30 mouse cellular contexts compared by ENCODE assay signal in the genomic region with DNA sequence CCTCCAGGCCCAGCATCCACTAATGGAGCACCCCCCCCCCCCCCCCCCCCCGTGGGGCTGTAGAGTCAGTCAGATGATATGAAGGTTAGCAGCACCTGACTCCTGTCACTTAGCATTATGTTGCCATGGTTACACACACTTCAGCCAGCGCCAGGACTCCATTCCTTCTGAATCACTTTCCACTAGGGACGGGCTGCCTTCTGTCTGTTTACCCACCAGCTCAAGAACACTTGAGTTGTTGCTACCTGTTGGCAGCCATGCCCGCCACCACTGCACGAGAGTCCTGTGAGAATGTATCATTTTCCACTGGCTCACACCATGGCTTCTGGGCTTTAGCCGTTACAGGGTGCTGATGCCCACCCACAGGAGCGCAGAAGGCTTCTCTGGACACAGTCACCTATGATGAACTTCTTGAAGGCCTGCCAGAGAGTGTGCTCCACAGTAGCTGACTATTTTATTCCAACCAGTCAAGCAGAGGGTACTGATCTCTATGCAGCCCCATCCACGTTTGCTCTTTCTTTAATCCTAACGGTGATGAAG. TPM values are rescaled to one million over a fixed set of nuclear protein-coding genes. Genes with fewer than 3 reads are reported as not detected.
A peak's percentile ranks its signal among the peaks of the same experiment; 100 is the strongest.
DNase-seq lines count a peak whose midpoint lies in the region; TF ChIP-seq lines count a peak whose summit lies in the region.
"Had no signal": no experiment of that assay in that cellular context is flagged by ENCODE, and none has a peak within 500 bp of the region (broad histone marks: within the 10 kb centered on the region; RNA-seq: fewer than 3 reads in every experiment).

No protein-coding gene starts in this region.

- no peak overlapping the region for H3K4me3 ChIP-seq in lung, adult 2 months (replicated peaks; ENCODE audit: extremely low read depth, low read depth, low read length)
- H3K4me3 ChIP-seq: embryonic facial prominence, embryonic 10.5 days; forebrain, embryonic 15.5 days; heart, embryonic 12.5 days; hindbrain, embryonic 13.5 days; limb, embryonic 12.5 days had no signal

- intact Hi-C loops in left cerebral cortex, postnatal 4 days (cut with DNase I): no loop called here

- TF ChIP-seq CTCF in lung, adult 2 months (IDR thresholded peaks at IDR 0.05; ENCODE audit: insufficient read depth, low read length): no peak

- peak; percentile 4 for DNase-seq in retina, embryonic 14.5 days (ENCODE audit: low spot score)
- DNase-seq in retina, postnatal 1 day: no peak
- peak; percentile 63 for DNase-seq in lung, adult 2 months
- peak; percentile 54 for DNase-seq in lung, postnatal 14 days
- no peak for DNase-seq in kidney, postnatal 25 days
- no peak for DNase-seq in left cerebral cortex, postnatal 4 days
- DNase-seq in layer of hippocampus, adult 9-11 months: no peak
- DNase-seq: adrenal gland, postnatal 36 days; cerebellum, adult 11-12 months; cerebellum, postnatal 10 days; heart, postnatal 10 days; kidney, adult 18-20 months; liver, postnatal 0 days; right cerebral cortex, postnatal 25 days; thymus, postnatal 14 days had no signal

- WGBS in lung, adult 2 months: 57% methylated on average over 9 of the region's 9 CpGs

- 0 out of 2 replicates have a peak, but pooled peaks cover 4% of the 10 kb centered on the region for H3K4me1 ChIP-seq in lung, adult 2 months (ENCODE audit: control insufficient read depth, insufficient read depth, low read length)
- H3K4me1 ChIP-seq: forebrain, embryonic 15.5 days; hindbrain, embryonic 13.5 days; limb, embryonic 12.5 days had no signal

- no peak for TF ChIP-seq POLR2A in lung, adult 2 months (IDR thresholded peaks at IDR 0.05; ENCODE audit: borderline replicate concordance, extremely low read depth, low read depth, low read length)

RNA-seq across cellular contexts. Expression of a gene that starts 23.7 kb away (rescaled TPM):
- polyA plus RNA-seq in lung, adult 2 months (2012; rRNA removed): 1,209 and 1,438 TPM in 2 replicates
- 10 to 100 TPM; 87.4 to 90.9 TPM for total RNA-seq in left cerebral cortex, postnatal 4 days (2021)

RNA-seq across cellular contexts. Expression of a gene that starts 24.2 kb away (rescaled TPM):
- polyA plus RNA-seq in lung, adult 2 months (2012; rRNA removed): 20.6 and 36.8 TPM in 2 replicates
- total RNA-seq in left cerebral cortex, postnatal 4 days (2021): 100 to 1,000 TPM in 1 of 2 experiments, 10 to 100 TPM in 1; 99.3 to 102 TPM

RNA-seq across cellular contexts. Expression of a gene that starts 24.7 kb away (rescaled TPM):
- 4.4 and 5.7 TPM in 2 replicates for polyA plus RNA-seq in lung, adult 2 months (2012; rRNA removed)
- total RNA-seq in left cerebral cortex, postnatal 4 days (2021): 10 to 100 TPM; 17.4 to 18.2 TPM

RNA-seq across cellular contexts. Expression of a gene that starts 24.7 kb away (rescaled TPM):
- 0.28 TPM in 1 of 2 replicates, not detected in the other for polyA plus RNA-seq in lung, adult 2 months (2012; rRNA removed)
- total RNA-seq in left cerebral cortex, postnatal 4 days (2021): not detected
- total RNA-seq: adrenal gland, postnatal 36 days; granulocyte monocyte progenitor cell, adult 5-6 weeks; heart, postnatal 10 days; layer of hippocampus, adult 18-20 months; layer of hippocampus, postnatal 25 days; megakaryocyte-erythroid progenitor cell, adult 5-6 weeks; MEL had no signal
- polyA plus RNA-seq: C2C12; embryonic facial prominence, embryonic 10.5 days; forebrain, embryonic 15.5 days; heart, embryonic 12.5 days; hindbrain, embryonic 13.5 days; inflammation-experienced regulatory T-cells, adult 6 months; limb, embryonic 12.5 days; liver, embryonic 11.5 days; liver, postnatal 0 days; neural tube, embryonic 11.5 days; spleen, adult 2 months had no signal

RNA-seq across cellular contexts. Expression of a gene that starts 48.8 kb away (rescaled TPM):
- polyA plus RNA-seq in lung, adult 2 months (2012; rRNA removed): 10.1 and 10.3 TPM in 2 replicates
- 1 to 10 TPM; 3.7 TPM for total RNA-seq in left cerebral cortex, postnatal 4 days (2021)

Comparison
In these comparisons a context has a peak if more than half of its experiments do, and no peak if none do; other contexts are left out.
1. DNase-seq: peak in retina, embryonic 14.5 days (single experiment), lung, adult 2 months (single experiment) and lung, postnatal 14 days (single experiment); none in retina, postnatal 1 day (single experiment), kidney, postnatal 25 days (0 of 2), left cerebral cortex, postnatal 4 days (single experiment) and layer of hippocampus, adult 9-11 months (single experiment).